Mouse (Mus musculus) C2C12 (cell line): ENCODE measurements around the gene Nuak2. TPM values are rescaled to one million over a fixed set of nuclear protein-coding genes. Genes with fewer than 3 reads are reported as not detected.
A peak's percentile ranks its signal among the peaks of the same experiment; 100 is the strongest.

Experiments
- H3K27me3 ChIP-seq: one replicate; pipeline ENCODE4 v1.6.1; 2011; ENCODE audit not compliant: control insufficient read depth, insufficient read depth, insufficient read length
- H3K36me3 ChIP-seq: one replicate; pipeline ENCODE4 v1.6.1; 2011; ENCODE audit not compliant: control insufficient read depth, insufficient read depth
- H3K4me3 ChIP-seq: one replicate; pipeline ENCODE4 v1.5.1; 2011; ENCODE audit warnings: mild to moderate bottlenecking, control low read depth; ENCODE audit not compliant: poor library complexity, insufficient read depth, severe bottlenecking
- H3K79me2 ChIP-seq: one replicate; pipeline ENCODE4 v1.6.1; 2011; ENCODE audit not compliant: control insufficient read depth, insufficient read depth
- H3K79me3 ChIP-seq: one replicate; pipeline ENCODE4 v1.6.1; 2011; ENCODE audit warnings: low read depth, control low read depth
- H3ac ChIP-seq: one replicate; pipeline ENCODE3; 2011; ENCODE audit warnings: low read depth; ENCODE audit not compliant: control insufficient read depth, insufficient read length
- CEBPB ChIP-seq: IDR thresholded peaks from one replicate; pipeline ENCODE4 v1.6.1; 2011; ENCODE audit warnings: low read depth, mild to moderate bottlenecking, control low read depth, moderate library complexity
- CTCF ChIP-seq: IDR thresholded peaks from one replicate; pipeline ENCODE4 v1.5.1; 2011; ENCODE audit not compliant: control insufficient read depth, insufficient read depth, insufficient read length
- FOSL1 ChIP-seq: IDR thresholded peaks from one replicate; pipeline ENCODE4 v1.8.0; 2011; ENCODE audit warnings: mild to moderate bottlenecking, low read length; ENCODE audit not compliant: poor library complexity, insufficient read depth, severe bottlenecking
- MAX ChIP-seq: IDR thresholded peaks from one replicate; pipeline ENCODE4 v1.6.1; 2011; ENCODE audit warnings: mild to moderate bottlenecking, control low read depth
- MYOD1 ChIP-seq: IDR thresholded peaks from one replicate; pipeline ENCODE4 v1.6.1; 2011; ENCODE audit warnings: low read depth; ENCODE audit not compliant: control insufficient read depth, insufficient read length
- MYOG ChIP-seq: IDR thresholded peaks from one replicate; pipeline ENCODE4 v1.6.1; 2011; ENCODE audit not compliant: control insufficient read depth, insufficient read length; ENCODE audit errors: extremely low read depth
- USF1 ChIP-seq: IDR thresholded peaks from one replicate; pipeline ENCODE4 v1.6.1; 2011; ENCODE audit warnings: low read depth, mild to moderate bottlenecking, control low read depth, moderate library complexity
- polyA plus RNA-seq: library from polyadenylated mRNA; unstranded; fragments of >200 nt; fragmentation: generic; extraction: Trizol; gene quantifications from one replicate; pipeline ENCODE4 v1.2.1, GENCODE M21; 2012; ENCODE audit warnings: missing spikeins

Nuak2 gene
- polyA plus RNA-seq, 1 experiment, result 11.7 TPM

GRCm38 (mm10) chr1:132308674-132309073, 7.3 kb upstream of the Nuak2 start:
- H3K4me3 ChIP-seq, result no peak overlapping the region
- H3K27me3 ChIP-seq, result no peaks in the 10 kb centered on the region
- no peaks in the 10 kb centered on the region for H3K79me3 ChIP-seq
- peaks cover 10% of the 10 kb centered on the region for H3K36me3 ChIP-seq
- H3K79me2 ChIP-seq, result no peaks in the 10 kb centered on the region
- no peak for TF ChIP-seq MYOD1
- TF ChIP-seq CTCF, result no peak
- no peak for TF ChIP-seq MYOG
- TF ChIP-seq FOSL1, result no peak
- no peak for TF ChIP-seq MAX
- TF ChIP-seq USF1, result no peak
- no peak for TF ChIP-seq CEBPB
- no peak overlapping the region for H3ac ChIP-seq

GRCm38 (mm10) chr1:132310754-132311153, 5.2 kb upstream of the Nuak2 start:
- no peak overlapping the region for H3K4me3 ChIP-seq
- no peaks in the 10 kb centered on the region for H3K79me3 ChIP-seq
- peaks cover 2% of the 10 kb centered on the region for H3K79me2 ChIP-seq
- H3K36me3 ChIP-seq, result no peaks in the 10 kb centered on the region
- no peaks in the 10 kb centered on the region for H3K27me3 ChIP-seq
- TF ChIP-seq MAX (no peak), MYOG (no peak), MYOD1 (no peak), CTCF (no peak), FOSL1 (no peak), CEBPB (no peak), USF1 (no peak)
- no peak overlapping the region for H3ac ChIP-seq

- no peak overlapping the region for H3K4me3 ChIP-seq
- H3K36me3 ChIP-seq, result no peaks in the 10 kb centered on the region
- H3K79me3 ChIP-seq, result no peaks in the 10 kb centered on the region
- H3ac ChIP-seq, result no peak overlapping the region
- no peak for TF ChIP-seq FOSL1
- no peak for TF ChIP-seq CTCF
- no peak for TF ChIP-seq MAX
- TF ChIP-seq CEBPB, result no peak
- no peak for TF ChIP-seq MYOD1
- no peak for TF ChIP-seq USF1
- no peak for TF ChIP-seq MYOG
- H3K27me3 ChIP-seq, result no peaks in the 10 kb centered on the region
- peaks cover 8% of the 10 kb centered on the region for H3K79me2 ChIP-seq
Observed at GRCm38 (mm10) chr1:132311174-132311859, 4.6 kb upstream of the Nuak2 start.

GRCm38 (mm10) chr1:132312043-132312442, 3.9 kb upstream of the Nuak2 start:
- Histone ChIP-seq H3K36me3 (no peaks in the 10 kb centered on the region), H3K27me3 (no peaks in the 10 kb centered on the region), H3ac (no peak overlapping the region), H3K4me3 (no peak overlapping the region), H3K79me2 (peaks cover 15% of the 10 kb centered on the region), H3K79me3 (peaks cover 7% of the 10 kb centered on the region)
- TF ChIP-seq USF1, result no peak
- TF ChIP-seq MAX, result no peak
- TF ChIP-seq MYOD1, result no peak
- no peak for TF ChIP-seq CEBPB
- TF ChIP-seq FOSL1, result no peak
- no peak for TF ChIP-seq MYOG
- TF ChIP-seq CTCF, result no peak

- H3K79me2 ChIP-seq, result peaks cover 22% of the 10 kb centered on the region
- H3K27me3 ChIP-seq, result no peaks in the 10 kb centered on the region
- no peak for TF ChIP-seq FOSL1
- peak; percentile 27 for TF ChIP-seq CTCF
- TF ChIP-seq CEBPB, result no peak
- no peak for TF ChIP-seq MYOG
- no peak overlapping the region for H3ac ChIP-seq
- peaks cover 13% of the 10 kb centered on the region for H3K79me3 ChIP-seq
- peaks cover 4% of the 10 kb centered on the region for H3K36me3 ChIP-seq
- no peak overlapping the region for H3K4me3 ChIP-seq
Observed at GRCm38 (mm10) chr1:132312703-132313102, 3.2 kb upstream of the Nuak2 start.

- peaks cover 47% of the 10 kb centered on the region for H3K79me3 ChIP-seq
- no peaks in the 10 kb centered on the region for H3K27me3 ChIP-seq
- no peak for TF ChIP-seq CTCF
- TF ChIP-seq CEBPB, result no peak
- TF ChIP-seq USF1, result no peak
- H3K79me2 ChIP-seq, result peaks cover 61% of the 10 kb centered on the region
- peak overlapping the region; percentile 59 for H3K4me3 ChIP-seq
- peak overlapping the region; percentile 79 for H3ac ChIP-seq
- peaks cover 18% of the 10 kb centered on the region for H3K36me3 ChIP-seq
Observed at GRCm38 (mm10) chr1:132316625-132316994, 684 bp downstream of the Nuak2 start.
